Mouse (Mus musculus): ENCODE data around the gene H2-Eb2.

- TF ChIP-seq EP300 (IDR thresholded peaks at IDR 0.05; ENCODE audit: low read depth) (no peak), CTCF (IDR thresholded peaks at IDR 0.05; ENCODE audit: low read depth) (peak; percentile 87)
These were observed 12.1 kb upstream of the H2-Eb2 start for GRCm38 (mm10) chr17:34313393-34313792.

Measured in heart, postnatal 0 days (tissue).